Mouse (Mus musculus) gastrocnemius, adult 2 months (tissue): Measurements from ENCODE around the gene Popdc3. TPM values are rescaled to one million over a fixed set of nuclear protein-coding genes. Genes with fewer than 3 reads are reported as not detected.
"Not testable (repeated sequence)": the region's sequence is repeated elsewhere in the genome, so short reads cannot be mapped to it uniquely, and the experiment has no call there.

Experiments
- DNase-seq: peaks from one replicate; pipeline ENCODE4 v3.0.0; 2022
- H3K27ac ChIP-seq: fragments of 200-600 bp; 2 replicates; pipeline ENCODE4 v1.8.1; 2022; ENCODE audit warnings: mild to moderate bottlenecking
- H3K4me3 ChIP-seq: fragments of 200-600 bp; 2 replicates; pipeline ENCODE4 v1.8.1; 2022; ENCODE audit warnings: mild to moderate bottlenecking, moderate library complexity
- CTCF ChIP-seq: fragments of 200-600 bp; IDR thresholded peaks from 2 replicates; pipeline ENCODE4 v1.8.1; 2022; ENCODE audit warnings: antibody characterized with exemption, mild to moderate bottlenecking, moderate library complexity
- intact Hi-C: fragments of 180-260 bp; cut with DNase I; formaldehyde crosslinking; loops from one replicate; pipeline ENCODE4 v1.15.1; 2025
- total RNA-seq, 2 experiments: library from RNA; stranded (reverse); gene quantifications; 2 replicates each; pipeline ENCODE4 v1.2.3; 2021

Gene Popdc3
- total RNA-seq, 2 experiments from 2014 or later: 48.9 to 54.2 TPM

DNA sequence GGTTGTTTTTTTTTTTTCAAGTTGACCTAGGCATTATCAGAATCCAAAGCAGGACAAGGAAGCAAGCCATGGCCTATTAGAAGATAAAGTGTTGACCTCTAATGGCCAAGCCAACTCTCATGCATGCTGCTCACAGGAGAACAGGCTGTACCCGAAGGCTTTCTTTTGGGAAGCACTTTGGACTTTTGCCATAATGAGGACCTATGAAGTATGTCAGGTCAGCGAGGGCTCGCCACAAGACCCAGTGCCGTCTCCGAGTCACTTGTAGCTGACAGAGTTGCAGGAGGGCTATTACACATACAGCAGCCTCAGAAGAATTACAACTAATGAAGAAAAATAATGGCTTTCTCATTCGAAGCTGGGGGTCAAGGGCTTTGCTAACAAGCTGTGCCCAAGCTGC is 55.5 kb downstream of the Popdc3 start:
- TF ChIP-seq CTCF: no peak
- intact Hi-C loops: loop anchor here (5.0 kb wide), 1 partner anchor 39 kb away; no protein-coding TSS in a partner anchor

DNA sequence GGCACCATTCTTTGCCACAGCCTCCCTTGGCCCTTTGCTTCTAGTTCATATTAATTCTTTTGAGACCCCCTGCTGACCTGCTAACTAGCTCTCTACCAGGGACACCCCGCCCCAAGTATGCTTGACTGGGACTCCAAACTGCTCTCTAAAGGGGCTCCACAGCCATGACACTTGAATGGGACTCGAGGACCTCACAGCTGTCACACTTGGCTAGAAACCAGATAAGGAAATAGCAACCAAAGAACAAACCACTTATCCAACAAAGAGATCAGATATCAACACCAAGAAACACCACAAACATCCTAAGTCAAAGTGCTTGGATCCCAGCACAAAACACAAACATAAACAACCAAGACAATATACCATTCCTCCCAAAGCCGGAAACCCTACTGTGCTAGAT is 58.4 kb downstream of the Popdc3 start:
- no peak for TF ChIP-seq CTCF
- no peak for DNase-seq
- intact Hi-C loops: no loop called here
- H3K27ac ChIP-seq: no peak overlapping the region
- H3K4me3 ChIP-seq: no peak overlapping the region

More for the DNA sequence above, 55.5 kb downstream of the Popdc3 start:
- peak; percentile 50 for DNase-seq
- H3K4me3 ChIP-seq: no peak overlapping the region
- H3K27ac ChIP-seq: peak overlapping the region; percentile 21; the same call in 1 of the 2 replicates

DNA sequence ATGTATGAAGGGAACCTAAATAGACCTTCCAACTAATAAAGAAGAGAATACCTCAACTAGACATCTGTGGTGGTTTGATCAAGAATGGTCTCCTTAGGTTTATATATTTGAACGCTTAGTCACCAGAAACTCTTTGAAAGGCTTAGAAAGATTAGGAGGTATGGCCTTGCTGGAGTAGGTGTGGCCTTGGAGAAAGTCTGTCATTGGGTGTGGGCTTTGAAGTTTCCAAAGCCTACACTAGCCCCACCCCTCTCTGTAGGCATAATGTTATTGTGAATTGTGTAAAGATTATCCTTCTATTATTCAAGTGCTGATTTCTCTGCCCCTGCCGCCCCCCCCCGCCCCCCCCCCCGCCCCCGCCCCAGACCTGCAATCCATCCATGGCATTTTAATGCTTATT is 59.6 kb downstream of the Popdc3 start:
- Histone ChIP-seq H3K27ac (no peak overlapping the region), H3K4me3 (no peak overlapping the region)
- no peak for TF ChIP-seq CTCF
- DNase-seq: no peak
- intact Hi-C loops: no loop called here

DNA sequence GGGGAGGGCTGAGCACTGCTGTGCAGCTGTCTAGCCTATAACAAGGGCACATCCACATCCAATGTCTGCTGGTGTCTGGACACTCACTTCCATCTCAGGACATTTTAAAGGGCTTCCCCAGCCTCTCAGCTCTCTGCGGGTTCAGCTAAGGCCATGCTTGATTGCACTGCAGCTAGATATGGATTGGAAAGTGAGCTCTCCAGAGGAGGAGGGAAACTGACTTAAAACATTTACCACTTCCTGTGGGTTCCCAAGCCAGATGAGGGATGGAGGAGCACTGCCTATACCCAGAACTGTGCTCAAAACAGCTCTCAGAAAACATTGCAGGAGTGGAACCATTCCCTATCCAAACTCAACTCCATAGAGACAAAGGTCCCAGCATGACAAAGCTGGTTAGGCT is 82.6 kb downstream of the Popdc3 start:
- intact Hi-C loops: no loop called here
- DNase-seq: no peak
- no peak for TF ChIP-seq CTCF
- H3K4me3 ChIP-seq: no peak overlapping the region
- no peak overlapping the region for H3K27ac ChIP-seq

DNA sequence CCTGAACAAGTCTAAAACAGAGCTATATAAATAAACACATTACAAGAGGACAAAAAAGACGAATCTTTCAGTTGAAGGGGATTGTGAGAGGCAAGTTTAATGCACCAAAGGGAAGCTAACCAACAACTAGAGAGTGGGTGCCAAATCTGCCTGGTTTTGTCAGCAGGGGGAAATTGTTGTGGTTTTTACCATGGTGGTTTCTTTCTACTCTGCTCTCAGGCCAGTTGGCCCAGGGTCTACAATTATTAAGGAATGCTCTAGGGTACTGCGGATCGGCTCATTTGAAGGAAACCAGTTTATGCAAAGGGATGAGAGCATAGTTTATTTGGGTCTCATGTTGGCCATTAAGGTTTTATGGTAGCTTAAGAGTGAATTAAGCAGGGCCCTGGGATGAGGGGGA is 84.2 kb downstream of the Popdc3 start:
- intact Hi-C loops: no loop called here
- TF ChIP-seq CTCF: no peak
- Histone ChIP-seq H3K4me3 (no peak overlapping the region), H3K27ac (no peak overlapping the region)
- DNase-seq: no peak

DNA sequence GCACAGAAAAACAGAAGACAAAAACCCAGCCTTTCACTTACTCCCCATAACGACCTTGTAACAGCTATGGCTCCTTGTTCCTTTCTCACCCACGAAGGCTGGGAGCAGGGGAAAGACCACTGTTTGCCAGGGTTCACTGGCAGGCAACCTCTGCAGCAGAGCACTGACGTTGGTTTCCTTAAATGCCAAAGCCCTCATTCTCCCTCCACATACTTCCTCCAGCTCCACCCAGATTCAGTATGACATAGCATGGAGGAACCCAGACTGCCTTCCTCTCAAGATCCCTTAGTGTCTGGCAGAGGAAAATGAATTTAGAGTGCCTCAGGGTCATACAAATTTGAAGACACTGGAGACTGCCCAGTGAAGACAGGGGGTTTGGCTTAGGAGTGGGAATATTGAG is 98.6 kb downstream of the Popdc3 start:
- no peak overlapping the region for H3K4me3 ChIP-seq
- no peak for DNase-seq
- H3K27ac ChIP-seq: no peak overlapping the region; the same call in none of the 2 replicates
- no peak for TF ChIP-seq CTCF
- intact Hi-C loops: no loop called here

DNA sequence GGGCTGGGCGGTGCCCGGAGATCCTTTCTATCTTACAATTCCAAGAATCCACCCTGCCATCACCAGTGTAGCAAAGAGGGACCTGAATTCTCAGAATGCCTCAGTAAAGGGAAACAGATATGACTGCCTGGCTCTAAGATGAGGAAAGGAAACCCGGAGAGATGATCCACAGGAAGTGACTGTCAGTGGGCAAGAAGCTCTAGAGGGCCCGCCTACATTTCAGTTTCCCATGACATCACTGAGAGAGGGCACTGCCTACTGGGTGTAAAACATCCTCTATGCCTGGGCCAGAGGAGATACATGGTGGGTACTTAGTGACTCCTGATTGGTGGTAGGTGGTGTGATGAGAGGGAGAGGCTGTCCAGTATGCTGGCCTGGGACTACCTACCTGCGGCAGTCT is 99.1 kb downstream of the Popdc3 start:
- Histone ChIP-seq H3K4me3 (no peak overlapping the region), H3K27ac (no peak overlapping the region; the same call in 1 of the 2 replicates)
- no peak for DNase-seq
- intact Hi-C loops: no loop called here
- no peak for TF ChIP-seq CTCF

DNA sequence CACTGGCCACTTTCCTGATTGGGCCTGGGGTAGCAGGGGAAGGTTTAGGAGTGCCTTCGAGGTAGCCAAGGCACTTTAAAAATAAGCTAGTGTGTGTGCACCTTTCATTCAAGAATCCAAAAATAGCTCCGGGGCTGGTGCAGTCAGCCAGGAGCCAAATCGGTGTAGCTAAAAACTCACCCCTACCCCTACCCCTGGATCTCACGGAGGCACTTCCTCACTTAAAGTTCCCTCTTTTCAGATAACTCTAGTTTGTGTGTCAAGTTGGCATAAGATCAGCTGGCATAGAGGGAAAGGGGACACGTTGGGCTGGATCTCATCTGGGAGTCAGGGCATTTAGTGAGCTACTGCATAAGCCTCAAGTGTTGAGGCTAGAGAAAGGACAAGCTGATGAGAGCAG is 107.8 kb downstream of the Popdc3 start:
- H3K27ac ChIP-seq: peak overlapping the region; percentile 85
- no peak overlapping the region; the same call in 1 of the 2 replicates for H3K4me3 ChIP-seq
- no peak for TF ChIP-seq CTCF
- intact Hi-C loops: loop anchor here (5.0 kb wide), 3 partner anchors 52 to 77 kb away; partner anchors contain the start of gene Bves
- DNase-seq: peak; percentile 41

DNA sequence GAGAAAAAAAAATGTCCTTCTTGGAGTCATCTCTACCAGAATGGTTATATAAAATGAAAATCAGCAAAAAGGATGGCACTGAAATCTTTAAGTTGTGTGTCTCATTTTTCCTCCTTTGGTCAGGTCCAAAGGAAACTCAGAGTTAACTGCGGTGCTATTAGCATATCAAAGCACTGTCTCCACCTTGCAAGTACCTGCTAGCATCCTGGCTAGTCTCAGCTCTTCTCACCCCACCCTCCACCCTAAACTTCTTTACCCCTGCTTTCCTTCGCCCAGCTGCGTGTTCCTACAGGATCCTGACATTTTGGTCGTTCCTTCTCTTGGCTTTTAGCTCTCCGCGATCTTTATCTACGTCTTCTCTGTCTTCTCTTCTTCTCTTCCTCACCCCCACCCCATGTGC is 110.5 kb downstream of the Popdc3 start:
- H3K27ac ChIP-seq: peak overlapping the region; percentile 95; the same call in 1 of the 2 replicates
- intact Hi-C loops: loop anchor here (5.0 kb wide), 3 partner anchors 49 to 74 kb away; partner anchors contain the start of gene Bves
- TF ChIP-seq CTCF: no peak
- no peak for DNase-seq
- peak overlapping the region; percentile 79 for H3K4me3 ChIP-seq

DNA sequence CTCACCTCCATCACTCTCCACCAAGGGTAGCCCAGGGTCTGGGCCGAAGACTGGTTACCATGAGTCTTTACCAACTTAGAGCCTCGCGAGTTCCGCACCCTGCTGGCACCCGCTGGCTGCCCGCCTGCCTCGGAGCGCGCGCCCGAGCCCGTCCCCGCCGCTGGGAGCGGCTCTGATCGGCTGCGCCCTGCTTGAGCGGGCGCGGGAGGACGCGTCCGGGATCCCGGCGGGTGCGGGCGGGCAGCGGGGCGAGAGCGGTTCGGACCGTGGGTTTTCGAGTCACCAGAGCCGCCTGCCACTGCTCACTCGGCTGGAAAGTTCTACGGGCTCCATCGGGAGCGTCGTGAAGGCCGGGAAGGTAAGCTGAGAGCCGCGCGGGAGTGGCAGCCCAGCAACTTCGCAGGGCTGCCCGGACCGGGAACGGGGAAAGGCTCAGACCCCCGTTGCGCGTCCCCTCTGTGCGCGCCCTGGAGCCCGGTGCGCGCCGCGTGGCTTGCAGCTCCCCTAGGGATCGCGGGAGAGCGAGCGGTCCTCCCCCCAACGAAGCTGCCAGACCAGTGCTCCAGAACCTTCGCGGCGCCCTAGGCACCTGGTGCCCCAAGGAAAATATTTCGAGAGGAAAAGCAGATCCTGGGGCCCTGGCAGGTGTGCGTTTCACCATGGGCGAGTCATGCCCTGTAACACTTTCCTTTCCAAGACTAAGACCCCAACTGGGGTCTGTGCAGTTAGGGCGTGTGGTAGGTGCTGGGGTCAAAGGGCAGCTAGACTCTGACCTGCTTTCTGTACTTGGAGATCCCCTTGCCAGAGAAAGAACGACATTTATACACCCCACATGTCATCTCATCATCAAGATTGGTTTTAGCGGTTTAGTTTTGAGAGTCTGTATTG is 111.6 kb downstream of the Popdc3 start:
- TF ChIP-seq CTCF: no peak
- Histone ChIP-seq H3K27ac (peak overlapping the region; percentile 95), H3K4me3 (peak overlapping the region; percentile 79)
- intact Hi-C loops: loop anchor here (5.0 kb wide), 3 partner anchors 48 to 73 kb away; partner anchors contain the start of gene Bves
- DNase-seq: peak; percentile 87

DNA sequence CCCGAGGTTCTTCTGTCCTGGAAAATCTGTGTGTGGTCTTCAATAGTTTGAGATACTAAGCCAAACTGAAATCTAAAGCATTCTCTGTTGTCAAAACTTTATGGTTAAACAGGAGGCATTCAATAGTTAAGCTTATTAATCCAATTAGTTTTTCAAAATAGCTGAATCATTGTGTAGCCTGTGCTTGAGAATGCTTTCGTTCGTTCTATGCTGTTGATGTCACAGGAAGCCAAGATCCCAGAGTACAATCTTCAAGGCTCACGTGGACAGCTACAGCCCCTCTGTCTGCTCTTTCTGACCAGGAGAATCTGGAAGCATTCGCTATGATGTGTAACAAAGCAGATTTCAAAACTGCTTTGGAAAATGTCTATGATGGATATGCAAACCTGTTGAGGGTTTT is 112.7 kb downstream of the Popdc3 start:
- no peak for DNase-seq
- peak overlapping the region; percentile 95 for H3K27ac ChIP-seq
- H3K4me3 ChIP-seq: peak overlapping the region; percentile 79
- intact Hi-C loops: no loop called here
- TF ChIP-seq CTCF: no peak

DNA sequence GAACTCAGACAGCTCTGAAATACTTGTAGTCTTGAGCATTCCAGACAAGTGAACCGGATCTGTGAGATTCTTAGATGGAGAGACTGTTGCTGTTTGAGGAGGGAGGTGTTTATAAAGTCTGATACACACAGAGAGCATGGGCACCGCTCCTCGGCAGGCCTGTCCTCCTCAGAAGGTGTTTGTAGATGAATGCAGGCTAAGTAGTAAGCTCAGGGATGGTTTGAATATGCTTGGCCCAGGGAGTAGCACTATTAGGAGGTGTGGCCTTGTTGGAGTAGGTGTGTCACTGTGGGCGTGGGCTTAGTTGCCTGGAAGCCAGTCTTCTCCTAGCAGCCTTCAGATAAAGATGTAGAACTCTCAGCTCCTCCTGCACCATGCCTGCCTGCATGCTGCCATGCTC is 114.3 kb downstream of the Popdc3 start:
- H3K27ac ChIP-seq, H3K4me3 ChIP-seq, intact Hi-C loops, DNase-seq: not testable (repeated sequence)

DNA sequence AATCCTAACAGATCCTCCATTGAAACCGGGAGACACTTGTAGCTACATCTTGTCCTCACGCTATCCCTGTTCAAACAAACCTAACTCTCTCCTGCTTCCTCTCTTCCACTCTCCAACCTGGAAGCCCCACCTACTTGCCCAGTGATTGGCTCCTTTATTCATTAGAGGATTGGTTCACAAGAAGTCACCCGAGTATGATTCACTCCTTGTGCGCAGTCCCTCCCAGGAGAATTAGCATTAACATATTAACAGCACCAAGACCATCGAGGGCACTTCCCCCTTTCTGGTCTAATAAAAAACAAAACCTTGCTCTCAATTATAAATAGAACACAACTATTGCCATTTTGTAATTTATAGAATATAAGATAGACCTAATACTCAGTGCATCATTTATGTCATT is 117.2 kb downstream of the Popdc3 start:
- TF ChIP-seq CTCF: no peak
- DNase-seq: no peak
- intact Hi-C loops: no loop called here
- H3K4me3 ChIP-seq: no peak overlapping the region
- no peak overlapping the region for H3K27ac ChIP-seq
